Mouse (Mus musculus): Measurements from ENCODE around the gene Olfr370. TPM values are rescaled to one million over a fixed set of nuclear protein-coding genes. Genes with fewer than 3 reads are reported as not detected.

The Olfr370 gene
- polyA plus RNA-seq, 1 experiment from 2014 or later = not detected

DNA sequence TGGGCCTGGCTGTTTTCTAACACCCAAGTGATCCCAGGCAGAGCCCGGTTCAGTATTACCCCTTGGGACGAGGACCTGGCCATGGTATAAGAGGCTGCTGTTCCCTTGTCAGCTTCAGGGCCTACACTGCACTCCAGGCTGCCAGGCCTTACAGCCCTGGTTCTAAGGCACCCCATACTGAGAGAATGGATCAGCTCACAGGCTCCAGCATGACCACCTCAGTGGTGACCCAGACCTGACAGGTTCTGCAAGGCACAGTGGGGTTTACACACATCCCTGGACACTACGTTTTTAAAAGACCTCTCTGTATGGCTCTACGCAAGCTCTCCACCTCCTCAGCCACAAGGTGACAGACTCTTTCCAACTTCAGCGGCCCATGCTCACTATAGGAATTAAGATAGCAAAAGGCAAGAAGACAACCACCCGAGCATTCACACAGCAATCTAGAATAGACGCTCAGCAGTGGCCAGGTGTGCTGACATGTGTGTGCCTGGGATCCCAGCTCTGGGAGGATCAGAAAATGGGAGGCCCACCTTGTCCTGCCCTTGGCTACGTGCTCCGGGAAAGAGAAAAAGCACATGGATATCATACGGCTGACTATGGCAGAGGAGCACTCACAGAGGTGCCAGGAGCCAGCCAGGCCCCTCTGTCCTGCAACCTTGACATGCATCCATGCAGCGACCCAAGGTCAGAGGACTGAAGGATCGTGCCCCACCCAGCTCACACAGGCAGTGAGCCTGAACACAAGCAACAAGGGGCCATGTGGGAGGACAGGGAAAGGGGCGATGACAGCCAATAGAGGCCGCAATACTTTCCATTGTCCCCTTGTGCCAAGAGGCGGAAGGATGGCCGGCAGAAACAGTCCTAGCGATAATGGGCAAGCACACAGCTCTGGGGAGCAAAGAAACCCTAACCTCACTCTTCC, 42.8 kb downstream of the Olfr370 start:
- DNase-seq (ENCODE audit: low spot score) = no peak
- Histone ChIP-seq H3K4me3 (no peak overlapping the region), H3K9me3 (replicated peaks) (no peaks in the 10 kb centered on the region), H3K36me3 (peaks cover 60% of the 10 kb centered on the region), H3K4me1 (peaks cover 67% of the 10 kb centered on the region), H3K27ac (replicated peaks) (peak overlapping the region; percentile 42; the same call in 1 of the 2 replicates), H3K27me3 (ENCODE audit: low read depth, poor library complexity, severe bottlenecking) (no peaks in the 10 kb centered on the region)
- 79% methylated on average over 17 of the region's 17 CpGs for WGBS

- Histone ChIP-seq H3K4me1 (peaks cover 64% of the 10 kb centered on the region), H3K9me3 (replicated peaks) (no peaks in the 10 kb centered on the region), H3K27ac (replicated peaks) (peak overlapping the region; percentile 42; the same call in 1 of the 2 replicates), H3K36me3 (peaks cover 60% of the 10 kb centered on the region), H3K27me3 (ENCODE audit: low read depth, poor library complexity, severe bottlenecking) (no peaks in the 10 kb centered on the region), H3K4me3 (no peak overlapping the region)
- WGBS = 91% methylated on average over 8 of the region's 8 CpGs
- no peak for DNase-seq (ENCODE audit: low spot score)
These were observed 44.1 kb downstream of the Olfr370 start for GRCm38 (mm10) chr8:83579676-83580075.

DNA sequence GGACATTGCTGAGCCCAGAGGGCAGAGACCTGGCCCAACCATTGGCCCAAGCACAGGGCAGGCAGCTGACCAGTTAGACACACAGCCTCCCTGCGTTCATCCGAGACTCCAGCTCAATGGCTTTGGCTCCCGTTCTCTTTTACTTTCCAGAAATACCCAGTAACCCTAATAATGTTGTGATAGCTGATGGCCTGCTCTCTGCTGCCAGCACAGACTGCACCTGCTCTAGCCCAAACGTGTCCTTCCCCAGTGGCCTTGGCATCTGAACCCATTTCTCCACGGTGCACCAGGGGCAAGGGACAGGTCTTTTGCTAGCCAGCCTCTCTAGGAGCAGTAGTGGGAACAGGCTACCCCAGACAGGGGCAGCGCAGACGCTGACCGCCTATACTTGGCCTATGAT, 45.2 kb downstream of the Olfr370 start:
- 91% methylated on average over 8 of the region's 8 CpGs for WGBS
- Histone ChIP-seq H3K27ac (replicated peaks) (no peak overlapping the region), H3K9me3 (replicated peaks) (no peaks in the 10 kb centered on the region), H3K36me3 (peaks cover 60% of the 10 kb centered on the region), H3K4me3 (no peak overlapping the region), H3K4me1 (peaks cover 57% of the 10 kb centered on the region), H3K27me3 (ENCODE audit: low read depth, poor library complexity, severe bottlenecking) (no peaks in the 10 kb centered on the region)
- no peak for DNase-seq (ENCODE audit: low spot score)

DNA sequence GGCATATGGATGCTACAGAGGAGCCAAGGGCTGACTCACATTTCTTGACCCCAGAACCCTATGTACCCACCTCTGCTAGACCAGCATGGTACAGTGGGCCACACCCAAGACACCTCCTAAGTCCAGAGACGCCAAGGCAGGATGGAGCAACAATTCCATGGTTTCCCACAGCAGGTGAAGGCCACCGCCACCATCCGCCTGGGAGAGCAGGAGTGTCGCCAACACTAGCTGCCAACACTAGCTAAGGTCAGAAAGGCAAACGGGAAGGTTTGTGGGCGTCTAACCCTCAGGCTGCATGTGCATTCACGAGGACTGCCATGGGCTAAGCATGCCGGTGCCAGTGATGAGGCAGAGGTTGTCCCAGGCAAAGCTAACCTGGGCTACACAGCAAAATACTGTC, 46.6 kb downstream of the Olfr370 start:
- Histone ChIP-seq H3K27me3 (ENCODE audit: low read depth, poor library complexity, severe bottlenecking) (no peaks in the 10 kb centered on the region), H3K9me3 (replicated peaks) (no peaks in the 10 kb centered on the region), H3K4me3 (no peak overlapping the region), H3K36me3 (peaks cover 70% of the 10 kb centered on the region), H3K27ac (replicated peaks) (no peak overlapping the region), H3K4me1 (peaks cover 43% of the 10 kb centered on the region)
- DNase-seq (ENCODE audit: low spot score) = no peak
- WGBS = 92% methylated on average over 8 of the region's 8 CpGs

DNA sequence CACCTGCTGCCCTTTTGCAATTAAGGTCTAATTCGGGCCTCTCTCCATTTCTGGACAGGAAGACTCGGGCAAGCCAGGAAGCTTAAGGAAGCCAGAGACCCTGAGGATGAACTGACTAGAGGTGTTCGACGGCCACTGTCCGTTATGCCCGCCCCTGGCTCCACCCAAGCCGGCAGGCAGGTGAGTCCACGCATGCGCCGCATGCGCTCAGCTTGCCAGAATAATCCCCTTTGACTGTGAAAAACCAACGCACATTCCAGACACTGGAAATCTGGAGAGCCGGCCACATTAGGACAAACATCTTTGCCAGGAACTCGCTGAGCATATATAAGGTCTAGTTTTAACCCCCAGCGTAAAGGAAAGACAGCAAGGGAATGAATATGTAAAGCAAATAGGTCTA, 47.7 kb downstream of the Olfr370 start:
- peaks cover 80% of the 10 kb centered on the region for H3K36me3 ChIP-seq
- H3K4me3 ChIP-seq = no peak overlapping the region
- DNase-seq (ENCODE audit: low spot score) = no peak
- no peaks in the 10 kb centered on the region for H3K27me3 ChIP-seq (ENCODE audit: low read depth, poor library complexity, severe bottlenecking)
- no peaks in the 10 kb centered on the region for H3K9me3 ChIP-seq (replicated peaks)
- H3K27ac ChIP-seq (replicated peaks) = no peak overlapping the region
- H3K4me1 ChIP-seq = peaks cover 39% of the 10 kb centered on the region
- WGBS = 91% methylated on average over 15 of the region's 15 CpGs

DNA sequence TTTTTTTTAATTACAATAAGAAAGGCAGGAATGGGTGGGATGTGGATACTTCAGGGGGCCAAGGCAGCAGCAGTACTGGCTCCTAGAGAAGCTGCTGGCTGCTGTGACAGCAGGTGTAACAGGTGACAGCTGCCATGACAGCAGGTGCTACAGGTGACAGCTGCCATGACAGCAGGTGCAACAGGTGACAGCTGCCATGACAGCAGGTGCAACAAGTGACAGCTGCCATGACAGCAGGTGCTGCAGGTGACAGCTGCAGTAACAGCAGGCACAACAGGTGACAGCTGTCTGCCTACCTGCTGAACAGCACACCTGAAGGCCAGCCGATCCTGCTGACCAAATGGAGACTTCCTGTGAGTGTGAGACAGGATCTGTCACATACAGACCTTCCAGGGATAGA, 49.2 kb downstream of the Olfr370 start:
- no peaks in the 10 kb centered on the region for H3K27me3 ChIP-seq (ENCODE audit: low read depth, poor library complexity, severe bottlenecking)
- H3K36me3 ChIP-seq = peaks cover 85% of the 10 kb centered on the region

GRCm38 (mm10) chr8:83585333-83585732, 49.8 kb downstream of the Olfr370 start:
- H3K4me1 ChIP-seq = peaks cover 21% of the 10 kb centered on the region
- no peak overlapping the region for H3K4me3 ChIP-seq
- H3K27ac ChIP-seq (replicated peaks) = no peak overlapping the region
- H3K9me3 ChIP-seq (replicated peaks) = no peaks in the 10 kb centered on the region
- H3K27me3 ChIP-seq (ENCODE audit: low read depth, poor library complexity, severe bottlenecking) = no peaks in the 10 kb centered on the region
- peaks cover 85% of the 10 kb centered on the region for H3K36me3 ChIP-seq
- WGBS = 85% methylated on average over 3 of the region's 3 CpGs
- DNase-seq (ENCODE audit: low spot score) = no peak

More for the DNA sequence above, 49.2 kb downstream of the Olfr370 start:
- WGBS = 96% methylated on average over 1 of the region's 1 CpGs
- H3K4me1 ChIP-seq = peaks cover 25% of the 10 kb centered on the region
- no peaks in the 10 kb centered on the region for H3K9me3 ChIP-seq (replicated peaks)
- no peak for DNase-seq (ENCODE audit: low spot score)
- H3K4me3 ChIP-seq = no peak overlapping the region
- H3K27ac ChIP-seq (replicated peaks) = no peak overlapping the region

DNA sequence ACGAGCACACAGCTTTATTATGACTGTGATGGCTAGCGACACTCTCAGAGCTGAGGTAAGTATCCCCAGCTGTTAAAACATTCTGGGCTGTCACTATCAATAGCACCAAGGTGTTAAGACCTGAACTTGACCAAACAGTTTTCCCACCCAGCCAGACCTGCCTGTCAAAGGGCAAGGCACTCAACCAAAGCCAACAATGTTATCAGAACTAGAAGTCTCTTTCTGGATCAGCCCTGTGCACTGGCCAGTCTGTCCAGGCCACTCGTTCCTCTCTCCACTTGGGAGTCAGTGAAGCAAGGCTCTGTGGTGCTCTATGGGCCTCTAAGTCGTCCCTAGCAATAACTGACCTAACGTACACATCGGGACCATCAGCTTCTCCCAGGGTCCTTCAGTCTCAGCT, 52.1 kb downstream of the Olfr370 start:
- 83% methylated on average over 6 of the region's 6 CpGs for WGBS
- peaks cover 24% of the 10 kb centered on the region for H3K4me1 ChIP-seq
- peaks cover 93% of the 10 kb centered on the region for H3K36me3 ChIP-seq
- H3K27ac ChIP-seq (replicated peaks) = no peak overlapping the region
- H3K4me3 ChIP-seq = no peak overlapping the region
- H3K27me3 ChIP-seq (ENCODE audit: low read depth, poor library complexity, severe bottlenecking) = no peaks in the 10 kb centered on the region
- no peak for DNase-seq (ENCODE audit: low spot score)
- H3K9me3 ChIP-seq (replicated peaks) = no peaks in the 10 kb centered on the region

- H3K27me3 ChIP-seq (ENCODE audit: low read depth, poor library complexity, severe bottlenecking) = no peaks in the 10 kb centered on the region
- 95% methylated on average over 5 of the region's 5 CpGs for WGBS
- peaks cover 28% of the 10 kb centered on the region for H3K4me1 ChIP-seq
- DNase-seq (ENCODE audit: low spot score) = no peak
- peaks cover 81% of the 10 kb centered on the region for H3K36me3 ChIP-seq
- no peaks in the 10 kb centered on the region for H3K9me3 ChIP-seq (replicated peaks)
- no peak overlapping the region for H3K27ac ChIP-seq (replicated peaks)
- H3K4me3 ChIP-seq = no peak overlapping the region
These were observed 53.3 kb downstream of the Olfr370 start for GRCm38 (mm10) chr8:83588886-83589285.

- Histone ChIP-seq H3K27me3 (ENCODE audit: low read depth, poor library complexity, severe bottlenecking) (no peaks in the 10 kb centered on the region), H3K4me1 (peaks cover 32% of the 10 kb centered on the region), H3K4me3 (no peak overlapping the region), H3K27ac (replicated peaks) (no peak overlapping the region), H3K36me3 (peaks cover 64% of the 10 kb centered on the region), H3K9me3 (replicated peaks) (no peaks in the 10 kb centered on the region)
- 91% methylated on average over 7 of the region's 7 CpGs for WGBS
- DNase-seq (ENCODE audit: low spot score) = no peak
These were observed 55.0 kb downstream of the Olfr370 start for GRCm38 (mm10) chr8:83590488-83591023.

DNA sequence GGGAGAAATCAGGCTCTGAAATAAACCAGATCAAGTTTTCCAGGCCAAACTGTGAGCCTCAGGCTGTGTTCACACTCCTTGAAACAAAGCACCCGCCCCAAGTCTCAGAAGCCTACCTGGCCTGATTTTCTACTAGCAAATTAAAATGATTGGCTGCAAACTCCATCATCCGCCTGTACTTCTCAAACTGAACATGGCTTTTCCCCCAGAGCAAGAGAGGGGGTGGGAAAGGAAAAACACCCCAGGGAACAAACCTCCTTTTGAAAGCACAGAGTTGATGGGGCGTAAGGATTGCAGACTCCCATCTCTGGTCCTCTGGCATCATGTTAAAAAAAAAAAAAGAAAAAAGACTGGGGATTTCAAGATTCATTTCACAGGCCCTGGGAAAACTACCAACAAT, 57.1 kb downstream of the Olfr370 start:
- Histone ChIP-seq H3K27ac (replicated peaks) (peak overlapping the region; percentile 57), H3K4me1 (peaks cover 32% of the 10 kb centered on the region), H3K27me3 (ENCODE audit: low read depth, poor library complexity, severe bottlenecking) (no peaks in the 10 kb centered on the region), H3K4me3 (peak overlapping the region; percentile 82), H3K36me3 (peaks cover 43% of the 10 kb centered on the region), H3K9me3 (replicated peaks) (no peaks in the 10 kb centered on the region)
- DNase-seq (ENCODE audit: low spot score) = no peak
- 79% methylated on average over 3 of the region's 3 CpGs for WGBS

DNA sequence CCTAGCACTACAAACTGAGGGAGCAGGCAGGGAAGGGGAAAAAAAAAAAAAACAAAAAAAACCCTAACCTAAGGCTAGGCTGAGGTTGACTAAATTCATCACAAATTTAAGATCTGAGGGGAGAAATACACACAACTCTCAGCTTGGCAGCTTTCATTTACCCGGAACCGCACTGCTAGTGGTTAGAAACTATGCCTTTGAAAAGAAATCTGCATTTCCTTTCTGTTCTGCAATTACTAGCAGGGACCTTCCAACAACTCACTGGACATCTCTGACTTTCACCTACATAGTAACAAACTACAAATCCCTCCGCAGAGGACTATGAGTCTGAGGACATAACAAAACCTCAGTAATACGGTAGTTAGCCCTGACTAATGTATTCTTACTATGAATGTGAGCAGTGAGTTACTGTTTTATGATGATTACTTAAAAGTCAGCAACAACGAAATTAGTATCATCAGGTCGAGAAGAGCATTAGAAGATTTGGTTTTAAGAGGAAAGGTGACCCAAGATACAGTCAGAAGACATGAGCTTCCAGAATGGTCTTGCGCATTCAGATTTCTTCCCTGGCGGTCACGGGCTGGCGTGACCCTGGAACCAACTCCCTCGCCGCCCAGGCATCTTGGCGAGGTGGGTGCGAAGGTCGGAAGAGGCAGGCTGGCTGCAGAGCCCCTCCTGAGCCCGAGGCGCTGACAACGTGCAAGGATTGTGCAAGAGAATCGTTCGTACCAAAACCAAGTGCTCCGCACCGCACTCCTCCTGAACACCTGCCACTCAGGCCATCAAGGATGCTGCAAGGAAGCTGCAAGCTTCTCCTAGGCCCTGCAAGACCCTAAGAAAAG, 58.0 kb downstream of the Olfr370 start:
- Histone ChIP-seq H3K4me3 (peak overlapping the region; percentile 82), H3K27ac (replicated peaks) (peak overlapping the region; percentile 96), H3K9me3 (replicated peaks) (no peaks in the 10 kb centered on the region), H3K27me3 (ENCODE audit: low read depth, poor library complexity, severe bottlenecking) (no peaks in the 10 kb centered on the region), H3K36me3 (peaks cover 34% of the 10 kb centered on the region), H3K4me1 (peaks cover 33% of the 10 kb centered on the region)
- 7% methylated on average over 22 of the region's 22 CpGs for WGBS
- no peak for DNase-seq (ENCODE audit: low spot score)

All from midbrain, embryonic 10.5 days (tissue).